Mouse (Mus musculus): Measurements from ENCODE around the gene Krt10.

Krt10 gene

GRCm38 (mm10) chr11:99389264-99389663 lies at the start of gene Krt10:
Krt10 (minus strand) TSS chr11:99389364.
- no peak for DNase-seq (ENCODE audit: extremely low read depth, low read depth)

DNA sequence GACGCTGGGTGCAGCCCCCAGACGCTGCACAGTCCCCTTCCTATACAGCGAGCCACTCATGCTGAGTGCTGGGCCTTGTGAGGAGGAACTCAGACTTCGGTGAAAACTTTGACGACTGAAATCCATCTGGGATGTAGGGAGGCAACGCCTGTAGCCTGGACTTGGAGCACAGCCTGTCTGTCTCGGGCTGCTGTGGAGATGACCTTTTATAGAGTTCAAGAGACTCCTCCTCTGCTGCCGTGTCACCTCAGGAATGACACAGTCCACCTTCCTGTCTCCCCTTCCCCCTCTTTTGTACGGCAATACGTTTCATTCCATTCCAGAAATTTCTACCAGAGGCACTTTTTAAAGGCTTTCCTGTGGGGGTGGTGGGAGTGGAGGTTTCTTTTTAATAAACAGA lies 48.8 kb upstream of the Krt10 start, which contains the start of gene Krt20:
Krt20 (minus strand) TSS at position 179 of the 400 bp plus-strand sequence.
- DNase-seq (ENCODE audit: extremely low read depth, low read depth) = no peak

- DNase-seq (ENCODE audit: extremely low read depth, low read depth) = no peak
Observed at GRCm38 (mm10) chr11:99436625-99437024, 47.5 kb upstream of the Krt10 start.

GRCm38 (mm10) chr11:99430670-99431069 lies 41.5 kb upstream of the Krt10 start:
- no peak for DNase-seq (ENCODE audit: extremely low read depth, low read depth)

- DNase-seq (ENCODE audit: extremely low read depth, low read depth) = no peak
Observed at GRCm38 (mm10) chr11:99422159-99422558, 33.0 kb upstream of the Krt10 start, which contains the start of gene Krt12. Krt12 (minus strand) TSS chr11:99422259.

- no peak for DNase-seq (ENCODE audit: extremely low read depth, low read depth)
Observed at GRCm38 (mm10) chr11:99420586-99420985, 31.4 kb upstream of the Krt10 start.

- no peak for DNase-seq (ENCODE audit: extremely low read depth, low read depth)
Observed at GRCm38 (mm10) chr11:99417819-99418218, 28.7 kb upstream of the Krt10 start.

DNA sequence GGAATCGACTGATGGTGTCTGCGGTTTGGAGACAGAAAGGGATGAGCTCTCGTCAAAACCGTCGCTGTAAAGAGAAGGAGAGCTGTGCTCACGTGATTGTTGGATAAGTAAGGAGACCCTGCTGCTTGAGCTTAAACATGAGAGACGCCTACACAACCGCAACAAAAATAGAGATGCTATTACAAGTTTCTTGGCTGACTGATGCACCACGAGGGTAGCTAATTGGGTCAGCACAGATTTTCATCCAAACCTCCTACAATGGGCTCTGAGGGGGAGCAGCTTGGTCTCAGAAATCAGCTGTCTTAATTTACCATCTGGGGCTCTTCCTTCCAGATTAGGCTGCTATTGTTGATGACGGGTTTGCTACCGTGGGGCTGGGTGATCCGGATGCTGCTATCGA lies 27.7 kb upstream of the Krt10 start:
- DNase-seq (ENCODE audit: extremely low read depth, low read depth) = no peak

DNA sequence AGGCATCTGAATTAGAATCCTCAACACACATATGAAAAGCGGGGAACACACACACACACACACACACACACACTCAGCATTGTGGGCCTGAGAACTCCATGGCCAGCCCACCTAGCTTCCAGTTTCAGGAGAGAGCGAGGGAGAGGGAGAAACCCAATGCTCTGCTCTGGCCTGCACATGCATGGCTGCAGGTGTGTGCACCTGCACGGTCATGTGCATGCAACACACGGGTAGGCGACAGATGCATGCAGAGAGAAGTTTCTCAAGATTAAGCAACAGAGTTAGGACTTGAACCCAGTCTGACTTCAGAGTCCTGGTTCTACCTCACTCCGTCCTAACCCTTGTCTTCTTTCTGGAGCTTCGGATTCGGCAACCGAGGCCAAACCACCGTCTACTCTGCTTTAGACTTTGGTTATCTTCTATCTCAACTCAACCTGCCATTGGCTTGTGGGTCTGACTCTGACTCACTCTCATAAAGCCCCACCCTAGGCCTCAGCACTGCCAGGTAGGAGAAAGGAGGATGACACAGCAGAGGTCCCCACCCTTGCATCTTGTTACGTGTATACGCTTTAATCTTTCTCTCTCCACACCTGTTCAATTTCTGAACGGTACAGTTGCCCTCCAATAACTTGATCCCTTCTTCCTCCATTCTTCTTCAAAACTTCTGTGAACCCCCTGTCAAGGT lies 25.4 kb upstream of the Krt10 start:
- DNase-seq (ENCODE audit: extremely low read depth, low read depth) = no peak

DNA sequence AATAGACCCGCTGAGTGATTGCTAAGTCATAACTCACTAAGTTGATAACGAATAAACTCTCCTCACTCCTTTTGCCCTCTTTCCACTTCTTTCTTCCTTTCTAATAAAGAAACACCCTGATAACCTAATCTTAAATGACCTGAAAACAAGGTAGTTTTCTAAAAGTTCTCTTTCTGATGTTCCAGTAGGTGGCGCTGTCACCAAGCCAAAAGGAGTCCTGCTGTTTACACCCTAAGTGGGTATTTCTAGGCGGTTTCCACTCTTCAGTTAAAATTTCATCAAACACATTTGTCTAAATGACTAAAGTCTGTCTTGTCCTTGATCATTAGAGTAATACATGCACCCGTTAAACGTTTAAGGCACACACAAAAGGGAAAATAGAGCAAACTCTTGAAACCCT lies 24.1 kb upstream of the Krt10 start:
- no peak for DNase-seq (ENCODE audit: extremely low read depth, low read depth)

DNA sequence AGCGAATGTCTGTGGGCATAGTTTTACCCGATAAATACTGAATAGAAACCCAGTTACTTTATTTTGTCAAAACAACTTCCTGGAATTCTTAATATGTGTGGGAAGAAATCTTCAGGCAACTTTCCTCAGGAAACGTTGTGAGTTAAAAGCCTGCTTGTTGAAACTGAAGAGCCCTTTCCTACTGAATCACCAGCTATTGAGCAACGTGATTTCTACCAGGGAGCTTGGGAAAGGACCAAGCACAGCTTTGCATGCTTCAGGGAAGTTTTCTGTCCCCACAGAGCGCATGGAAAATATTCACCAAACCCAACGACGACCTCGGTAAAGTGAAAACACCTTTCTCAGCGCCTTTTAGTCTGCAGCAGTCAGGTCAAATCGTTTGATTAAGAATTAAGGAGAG lies 17.0 kb upstream of the Krt10 start:
- DNase-seq (ENCODE audit: extremely low read depth, low read depth) = no peak

DNA sequence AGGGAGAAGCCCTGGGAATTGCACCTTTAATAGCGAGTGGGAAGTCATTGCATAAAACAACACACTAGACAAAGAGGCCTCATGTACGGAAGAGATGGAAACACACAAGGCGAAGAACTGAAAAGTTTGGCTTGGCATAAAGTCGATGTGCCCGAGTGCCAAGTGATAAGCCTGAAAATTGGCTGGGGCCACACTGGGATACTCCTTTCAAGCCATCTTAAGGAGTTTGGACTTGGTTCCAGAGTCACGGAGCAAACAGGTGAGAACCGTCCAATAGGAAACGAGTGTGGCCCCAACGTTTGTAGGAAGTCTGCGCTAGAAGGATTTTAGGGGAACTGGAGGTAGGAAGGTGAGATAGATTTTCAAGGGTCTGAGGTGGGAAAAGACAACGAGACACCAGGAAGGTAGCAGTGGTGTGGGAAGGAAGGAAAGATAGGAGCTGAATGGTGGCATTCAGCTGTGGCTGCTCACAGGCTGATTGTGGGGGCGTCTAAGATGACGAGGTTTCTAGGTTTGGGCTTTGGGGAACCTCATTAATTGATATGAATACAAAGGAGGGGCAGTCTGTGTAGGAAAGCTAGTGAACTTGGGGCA lies 10.9 kb upstream of the Krt10 start:
- DNase-seq (ENCODE audit: extremely low read depth, low read depth) = no peak

DNA sequence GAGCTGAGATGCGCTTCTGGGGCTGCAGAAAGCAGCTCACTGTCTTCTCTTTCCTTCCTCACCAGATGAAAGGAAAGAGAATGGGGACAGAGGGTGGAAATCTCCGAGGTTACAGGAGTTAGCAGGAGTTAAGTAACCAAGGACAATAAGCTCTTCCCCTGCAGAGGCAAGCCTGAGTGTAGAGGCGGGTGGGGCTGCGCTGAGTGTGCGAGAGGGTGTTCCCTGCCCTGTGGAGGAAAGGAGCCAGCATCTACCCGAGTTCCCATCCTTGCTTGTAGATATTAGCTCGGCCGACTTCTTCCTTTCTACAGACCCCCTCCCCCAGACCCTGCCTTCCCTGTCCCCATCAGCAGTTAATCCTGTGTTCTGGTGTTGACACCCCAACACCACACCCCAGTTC lies 9.7 kb upstream of the Krt10 start:
- no peak for DNase-seq (ENCODE audit: extremely low read depth, low read depth)

DNA sequence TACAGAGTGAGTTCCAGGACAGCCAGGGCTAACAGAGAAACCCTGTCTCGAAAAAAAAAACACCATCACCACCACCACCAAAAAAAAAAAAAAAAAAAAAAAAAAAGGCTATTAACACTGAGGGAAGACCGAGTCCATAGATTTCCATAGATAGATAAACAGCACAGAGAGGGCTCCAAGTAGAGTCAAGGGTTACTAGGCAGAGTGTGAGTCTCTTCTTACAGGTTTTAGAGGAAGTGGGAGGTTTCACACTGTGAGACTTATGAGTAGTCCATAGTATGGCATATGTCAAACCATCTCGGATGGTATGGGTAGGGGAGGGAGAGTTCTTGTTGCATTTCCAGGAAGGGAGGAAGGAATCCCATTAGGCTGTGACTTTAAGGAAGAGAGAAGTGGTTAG lies 8.9 kb upstream of the Krt10 start:
- DNase-seq (ENCODE audit: extremely low read depth, low read depth) = peak; percentile 56

GRCm38 (mm10) chr11:99396661-99397060 lies 7.5 kb upstream of the Krt10 start:
- DNase-seq (ENCODE audit: extremely low read depth, low read depth) = no peak

GRCm38 (mm10) chr11:99396034-99396433 lies 6.9 kb upstream of the Krt10 start:
- no peak for DNase-seq (ENCODE audit: extremely low read depth, low read depth)

GRCm38 (mm10) chr11:99392492-99392891 lies 3.3 kb upstream of the Krt10 start:
- no peak for DNase-seq (ENCODE audit: extremely low read depth, low read depth)

- no peak for DNase-seq (ENCODE audit: extremely low read depth, low read depth)
Observed at GRCm38 (mm10) chr11:99391375-99391774, 2.2 kb upstream of the Krt10 start.

DNA sequence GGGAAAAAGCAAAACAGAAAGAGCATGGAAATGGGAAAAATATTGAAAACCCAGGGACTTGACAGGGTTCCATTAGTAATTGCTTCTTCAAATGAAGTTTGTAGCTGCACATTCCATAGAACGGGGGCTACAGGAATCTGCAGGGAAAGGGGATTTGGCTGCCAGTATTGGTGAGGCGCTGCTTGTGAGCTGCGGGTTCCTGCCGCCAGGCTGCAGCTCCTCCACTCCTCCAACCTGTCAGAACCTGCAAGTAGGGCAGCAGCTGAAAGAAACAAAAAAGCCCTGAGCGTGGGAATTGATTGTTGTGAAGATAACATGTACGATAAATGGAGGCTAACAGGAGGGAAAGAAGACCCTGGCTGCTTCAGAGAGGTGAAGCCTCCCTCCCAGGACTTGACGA lies 1.7 kb upstream of the Krt10 start:
- no peak for DNase-seq (ENCODE audit: extremely low read depth, low read depth)

- no peak for DNase-seq (ENCODE audit: extremely low read depth, low read depth)
Observed at GRCm38 (mm10) chr11:99388661-99389060, 503 bp downstream of the Krt10 start.

GRCm38 (mm10) chr11:99385813-99386721 lies 3.1 kb downstream of the Krt10 start:
- no peak for DNase-seq (ENCODE audit: extremely low read depth, low read depth)

DNA sequence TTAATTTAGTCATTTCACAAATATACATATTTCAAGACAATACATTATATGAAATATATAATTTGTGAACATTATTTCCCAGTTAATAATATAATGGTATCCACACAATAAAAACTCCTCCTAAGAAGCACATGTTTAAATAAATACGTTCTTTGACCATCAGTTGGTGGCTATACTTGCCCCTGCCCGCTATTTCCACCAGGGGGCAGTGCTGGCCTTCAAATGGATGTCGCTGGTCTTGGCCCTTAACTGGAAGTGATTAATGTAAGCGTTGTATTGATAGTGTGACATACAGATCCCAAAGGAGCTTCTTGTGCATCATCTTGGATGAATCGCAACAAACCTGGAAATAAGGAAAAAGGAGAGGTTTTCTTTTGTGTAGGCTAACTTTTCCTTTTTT lies 9.6 kb downstream of the Krt10 start:
- DNase-seq (ENCODE audit: extremely low read depth, low read depth) = no peak
